Mouse (Mus musculus) mature B cell (primary cell): ENCODE results near the gene Negr1.

ENCODE experiments used
- in situ Hi-C: fragments of 300-500 bp; cut with MboI; formaldehyde crosslinking; loops from 2 replicates; pipeline ENCODE4 v1.14.3; 2019

The Negr1 gene

DNA sequence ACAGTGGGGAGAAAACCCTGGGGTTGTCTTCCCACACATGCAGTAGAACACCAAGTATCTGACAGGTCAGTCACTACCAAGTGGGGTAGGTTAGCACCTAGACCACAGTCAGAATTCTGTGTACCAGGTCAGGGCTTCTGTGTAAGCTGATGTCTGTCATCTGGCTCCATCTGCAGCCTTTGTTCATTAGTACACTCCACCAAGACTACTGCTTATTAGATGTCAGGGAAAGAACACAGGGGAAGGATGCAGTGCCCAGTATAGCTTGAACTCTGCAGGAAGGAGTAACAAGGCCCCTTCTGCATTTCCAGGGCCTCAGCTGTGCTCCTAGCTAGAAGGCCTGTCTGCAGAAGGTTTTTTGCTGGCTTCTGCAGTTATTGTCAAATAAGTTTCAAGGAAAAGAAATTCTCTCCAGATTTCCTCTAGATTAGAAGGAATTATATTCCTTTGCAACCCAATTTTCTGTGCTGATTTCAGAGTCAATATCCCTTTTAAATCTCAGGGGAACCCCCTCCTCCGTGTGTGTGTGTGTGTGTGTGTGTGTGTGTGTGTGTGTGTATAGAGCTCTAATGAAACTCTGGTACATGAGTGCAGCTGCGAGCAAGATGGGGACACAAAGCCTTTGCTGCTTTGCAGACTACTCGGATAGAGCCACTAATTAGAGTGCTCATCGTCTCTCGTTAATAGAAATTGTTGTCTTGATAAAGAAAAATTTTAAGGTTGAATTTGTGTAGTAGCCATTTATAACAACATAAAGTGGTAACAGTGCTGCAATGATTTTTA is 654.5 kb downstream of the Negr1 start:
- in situ Hi-C loops, result no loop called here

DNA sequence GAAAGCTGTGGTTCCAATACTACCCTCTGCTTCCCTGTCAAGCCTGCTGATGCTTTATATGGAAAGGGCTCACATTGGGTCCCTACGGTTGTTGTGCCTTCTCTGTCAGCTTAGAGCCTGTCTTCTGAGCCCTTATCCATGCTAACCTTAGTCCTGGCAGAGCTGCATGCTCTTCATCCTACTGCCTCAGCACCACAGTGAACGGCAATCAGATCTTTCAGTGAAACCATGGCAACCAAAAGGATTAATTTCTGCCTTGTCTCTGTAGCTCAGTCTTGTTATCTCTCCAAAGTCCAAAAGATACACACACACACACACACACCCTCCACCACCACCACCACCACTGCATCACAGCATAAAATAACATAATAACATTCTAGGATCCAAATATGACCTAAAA is 656.2 kb downstream of the Negr1 start:
- in situ Hi-C loops, result no loop called here

DNA sequence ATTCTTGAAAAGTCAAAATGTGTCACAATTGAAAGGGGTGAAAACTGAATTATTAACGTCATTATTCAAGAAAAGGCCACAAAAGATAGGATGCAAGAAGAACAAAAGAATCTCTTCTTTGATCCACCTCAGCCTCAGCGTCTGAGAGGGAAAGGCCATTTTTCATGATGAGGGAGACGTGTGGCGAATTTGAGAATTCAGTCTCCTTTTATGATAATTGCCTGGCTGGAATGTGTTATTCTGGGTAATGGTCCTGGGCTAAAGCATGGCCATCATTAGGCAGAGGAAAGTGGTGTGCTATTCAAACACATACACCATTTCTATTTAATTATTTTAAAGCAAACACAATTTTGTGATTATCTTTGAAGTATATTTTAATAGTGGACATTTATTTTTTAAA is 663.3 kb downstream of the Negr1 start:
- in situ Hi-C loops, result no loop called here

DNA sequence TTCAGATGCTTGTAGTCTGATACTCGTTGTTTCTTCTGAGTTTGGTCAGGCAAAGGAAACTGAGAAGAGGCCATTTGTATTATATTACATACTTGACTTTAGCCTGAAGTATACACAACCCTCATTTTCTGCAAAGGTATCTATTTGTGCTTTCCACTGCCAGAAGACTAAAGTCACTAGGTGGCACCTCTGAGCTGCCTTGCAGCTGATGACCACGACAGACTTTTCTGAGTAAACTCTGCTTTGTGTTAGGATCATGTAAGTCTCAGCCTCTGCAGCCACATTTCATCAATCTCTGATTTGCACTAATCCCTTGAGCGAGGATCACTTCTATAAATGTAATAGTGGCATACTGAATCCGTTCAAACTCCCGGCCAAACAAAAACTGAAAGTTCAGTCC is 671.1 kb downstream of the Negr1 start:
- in situ Hi-C loops, result no loop called here

DNA sequence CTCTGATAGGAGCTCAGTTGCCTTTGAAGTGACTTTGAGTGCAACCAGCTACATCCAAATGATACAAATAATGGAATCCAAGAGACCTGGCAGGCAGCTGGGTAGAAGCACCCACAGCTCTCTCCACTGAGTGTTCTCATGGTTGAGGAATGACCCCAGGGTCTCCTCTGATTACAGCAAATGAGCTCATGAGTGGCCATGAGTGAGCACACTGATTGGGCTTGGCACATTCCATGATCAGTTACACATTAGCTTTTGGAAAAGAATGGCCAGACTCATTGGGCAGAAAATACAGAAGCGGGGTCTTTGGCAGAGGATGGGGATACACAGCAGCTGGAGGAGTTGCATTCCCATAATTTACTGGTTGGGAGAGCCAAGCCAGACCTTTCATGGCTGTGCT is 678.6 kb downstream of the Negr1 start:
- in situ Hi-C loops, result no loop called here

DNA sequence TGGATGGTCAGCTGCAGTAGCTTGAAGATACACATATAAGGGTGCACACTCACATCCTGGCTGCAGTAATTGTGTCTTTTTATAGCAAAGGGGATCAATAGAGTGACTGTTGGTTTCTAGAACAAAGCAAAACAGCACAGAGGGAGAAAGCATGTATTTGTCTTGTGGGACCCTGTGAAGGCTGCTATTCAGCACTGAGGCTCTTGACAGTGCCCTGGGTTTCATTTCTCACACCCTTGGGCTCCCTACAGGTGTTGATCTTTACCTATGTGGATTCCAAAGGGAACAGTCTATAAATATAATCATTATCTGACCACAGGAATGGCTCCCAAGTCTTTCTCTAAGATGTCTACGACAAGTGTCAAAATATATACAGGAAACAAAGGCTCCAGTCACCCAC is 693.9 kb downstream of the Negr1 start:
- in situ Hi-C loops, result no loop called here

DNA sequence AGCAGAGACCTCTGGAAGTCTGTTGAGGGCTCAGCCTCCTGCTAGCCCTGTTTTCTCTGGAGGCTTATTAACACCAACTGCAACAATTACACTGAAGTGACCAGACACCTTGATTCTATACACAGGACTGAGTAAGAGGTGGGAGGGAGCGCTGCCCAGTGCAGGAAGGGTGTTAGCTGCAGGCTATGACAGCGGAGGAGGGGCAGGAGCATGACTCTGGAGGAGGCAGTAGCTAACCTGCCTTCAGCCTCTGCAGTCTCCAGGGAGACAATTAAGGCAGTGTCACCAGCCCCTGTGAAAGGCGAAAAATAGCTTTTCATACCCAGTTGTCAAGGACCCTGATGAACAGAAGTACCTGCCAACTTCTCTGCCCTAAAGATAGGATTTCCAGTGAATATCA is 694.3 kb downstream of the Negr1 start:
- in situ Hi-C loops, result no loop called here

DNA sequence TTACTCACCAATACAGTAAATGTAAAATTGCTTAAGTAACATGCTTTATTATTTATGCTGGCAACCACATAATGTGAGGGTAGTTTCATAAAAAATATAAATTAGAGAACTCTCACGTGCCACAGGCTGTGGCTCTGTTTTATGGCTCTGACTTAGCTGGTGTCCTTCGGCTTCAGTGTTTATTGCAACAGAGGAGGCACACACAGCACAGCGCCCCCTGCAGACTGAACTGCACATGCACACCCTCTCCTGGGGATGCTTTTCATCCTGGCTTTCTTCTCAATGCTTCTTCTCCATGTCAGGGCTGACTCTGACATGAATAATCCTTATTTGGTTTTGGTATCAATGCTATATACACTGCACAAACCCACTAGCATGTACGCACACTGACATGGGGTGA is 707.1 kb downstream of the Negr1 start:
- in situ Hi-C loops, result no loop called here

DNA sequence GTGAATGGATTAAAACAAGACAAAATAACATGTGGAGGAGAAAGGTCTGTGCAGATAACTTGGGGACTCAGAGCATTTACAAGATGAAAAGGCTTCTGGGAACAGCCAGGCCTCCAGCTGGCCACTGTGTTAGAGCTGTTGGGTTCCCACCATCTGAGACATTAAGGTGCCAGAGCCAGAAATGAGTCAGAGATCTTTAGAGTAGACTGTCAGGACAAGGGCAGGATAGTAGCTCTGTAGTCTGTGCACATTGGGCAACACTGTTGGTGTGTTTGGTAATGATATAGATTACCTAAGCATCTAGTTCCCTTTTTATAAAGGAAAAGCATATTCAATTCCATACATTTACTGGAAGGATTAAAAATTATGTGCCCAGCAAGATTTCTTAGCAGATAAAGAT is 710.8 kb downstream of the Negr1 start:
- in situ Hi-C loops, result no loop called here

DNA sequence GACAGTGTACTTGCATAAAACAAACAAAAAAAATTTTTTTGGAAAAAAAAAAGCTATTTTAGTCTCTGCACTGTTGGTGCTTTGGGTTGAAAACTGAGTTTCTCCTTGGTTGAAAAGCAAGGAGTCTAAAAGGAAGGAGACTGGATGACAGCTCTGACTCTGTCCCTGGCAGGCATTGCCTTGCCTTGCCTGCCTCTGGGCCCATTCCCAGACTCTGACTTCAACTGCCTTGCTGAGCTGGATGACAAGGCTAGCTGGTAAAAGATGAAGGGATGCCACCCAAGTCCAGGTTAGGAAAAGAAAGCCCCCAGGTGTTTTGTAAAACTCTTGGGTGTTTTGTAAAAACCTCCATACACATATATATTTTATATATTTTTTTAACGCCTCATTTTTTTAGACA is 712.5 kb downstream of the Negr1 start:
- in situ Hi-C loops, result no loop called here

DNA sequence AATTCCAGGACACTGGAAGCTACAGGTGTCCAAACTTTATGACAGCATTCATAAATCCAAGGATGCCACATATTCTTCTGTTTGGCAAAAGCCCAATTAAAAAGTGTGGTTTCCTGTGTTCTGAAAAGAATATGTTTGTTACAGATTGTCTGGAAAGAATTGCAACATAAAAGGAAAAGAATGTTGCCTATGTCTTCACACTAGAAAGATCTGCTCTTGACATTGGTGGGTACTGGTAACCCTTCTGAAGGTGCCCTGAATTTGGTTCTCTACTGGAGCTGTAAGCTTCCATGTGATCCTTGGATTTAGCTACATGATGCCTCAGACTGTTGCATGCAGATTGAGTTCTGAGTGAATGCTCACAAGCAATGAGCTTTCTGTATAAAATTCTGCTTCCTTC is 718.1 kb downstream of the Negr1 start:
- in situ Hi-C loops, result no loop called here

DNA sequence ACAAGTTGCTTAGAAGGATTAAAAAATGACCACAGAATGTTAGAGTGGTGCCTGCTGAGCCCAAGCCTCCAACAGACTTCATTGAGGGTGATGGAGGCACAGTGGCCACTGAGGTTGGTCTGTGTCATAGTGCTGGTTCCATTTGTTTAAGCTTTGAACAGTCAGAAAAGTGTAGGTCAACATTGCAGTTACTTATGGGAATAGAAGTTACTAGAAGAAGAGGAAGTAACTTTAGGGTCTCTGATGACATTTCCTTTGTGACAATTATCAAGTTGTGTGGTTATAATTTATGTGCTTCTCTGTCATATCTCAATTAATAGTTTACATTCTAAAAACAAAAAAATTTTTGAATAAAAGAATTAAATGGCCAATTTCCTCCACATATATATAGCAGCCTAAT is 719.7 kb downstream of the Negr1 start:
- in situ Hi-C loops, result no loop called here

DNA sequence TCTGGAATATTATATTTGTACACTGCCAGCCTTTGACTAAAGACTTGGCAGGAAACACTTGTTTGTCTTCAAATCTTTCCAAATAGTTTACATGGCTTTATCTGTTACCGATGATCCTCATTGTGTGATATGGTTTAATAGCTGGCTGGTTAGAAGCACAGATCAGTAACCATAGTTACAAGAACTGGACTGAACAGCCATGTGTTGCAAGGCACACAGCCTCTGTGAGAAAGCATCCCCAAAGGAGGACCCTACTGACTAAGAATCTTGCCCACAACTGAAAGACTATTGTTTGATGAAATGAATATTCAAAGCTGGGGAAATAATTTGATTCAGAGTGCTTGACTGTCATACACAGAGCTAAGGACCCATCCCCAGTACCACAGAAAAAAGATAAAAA is 729.7 kb downstream of the Negr1 start:
- in situ Hi-C loops, result no loop called here

DNA sequence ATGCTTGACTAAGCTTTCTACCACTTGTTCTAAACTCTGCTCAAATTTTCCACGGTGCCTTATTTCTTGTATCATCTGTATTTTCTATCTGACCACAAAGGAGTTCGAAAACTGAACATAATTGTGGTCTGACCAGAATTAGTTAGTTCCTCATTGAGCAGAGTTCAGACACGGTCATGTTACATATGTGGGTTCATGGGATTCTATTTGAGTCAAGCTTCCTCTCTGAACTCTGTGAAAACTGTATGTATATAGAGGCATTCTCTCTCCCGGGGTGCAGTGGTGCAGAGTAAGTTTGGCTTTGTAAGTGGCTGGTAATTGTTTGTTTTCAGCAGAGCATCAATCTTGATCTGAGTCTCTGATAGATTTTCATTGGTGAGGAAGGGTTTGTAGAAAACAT is 735.6 kb downstream of the Negr1 start:
- in situ Hi-C loops, result no loop called here

DNA sequence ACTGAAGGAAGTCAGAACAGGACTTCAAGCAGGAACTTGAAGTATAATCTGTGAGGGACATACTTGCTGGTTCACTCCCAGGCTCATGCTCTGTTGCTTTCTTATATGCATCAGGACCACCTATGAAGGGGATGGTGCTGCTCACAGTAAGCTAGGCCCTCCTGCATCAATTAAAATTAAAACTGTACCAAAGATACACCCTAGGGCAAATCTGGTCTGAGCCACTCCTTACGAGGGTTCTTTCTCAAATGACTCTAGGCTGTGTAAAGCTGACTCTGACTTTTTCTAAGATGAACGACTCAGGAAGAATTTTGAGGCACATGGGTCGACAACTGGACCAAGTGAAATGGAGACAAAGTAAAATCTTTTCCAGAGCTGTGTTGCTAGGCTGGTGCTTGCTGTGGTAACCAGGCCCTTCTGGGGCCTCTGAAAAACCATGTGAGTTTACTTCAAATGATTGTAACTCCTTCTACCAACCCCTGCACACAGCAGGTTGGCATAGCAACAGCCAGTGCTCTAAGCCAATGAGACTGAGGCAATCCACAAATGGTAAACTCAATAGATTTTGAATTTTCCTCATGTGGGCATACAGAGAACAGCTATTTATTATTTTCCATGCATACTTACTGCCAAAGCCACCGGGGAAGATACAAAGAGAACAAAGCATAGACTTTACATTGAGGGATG is 742.0 kb downstream of the Negr1 start:
- in situ Hi-C loops, result no loop called here

DNA sequence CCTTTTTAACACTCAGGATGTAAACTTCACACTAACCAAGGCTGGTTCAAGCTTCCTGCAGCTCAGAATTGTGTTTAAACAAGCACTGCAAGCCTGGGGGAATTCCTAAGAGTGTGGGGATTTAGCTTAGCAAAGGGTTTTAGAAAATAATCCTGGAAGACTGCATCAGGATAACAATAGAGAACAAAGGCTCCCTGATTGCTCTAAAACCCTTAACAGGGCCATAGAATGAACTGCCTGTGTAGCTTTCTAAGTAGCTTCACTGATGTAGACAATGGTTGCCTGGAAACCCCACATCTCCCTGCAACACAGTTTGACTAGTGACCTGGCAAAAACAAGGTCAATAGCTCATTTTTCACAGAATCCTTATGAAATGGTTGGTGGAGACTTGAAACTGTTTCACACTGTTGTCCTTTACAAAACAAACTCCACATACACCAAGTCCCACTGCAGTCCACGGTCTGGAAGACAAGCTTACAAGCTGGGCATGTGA is 759.5 kb downstream of the Negr1 start:
- in situ Hi-C loops, result no loop called here

DNA sequence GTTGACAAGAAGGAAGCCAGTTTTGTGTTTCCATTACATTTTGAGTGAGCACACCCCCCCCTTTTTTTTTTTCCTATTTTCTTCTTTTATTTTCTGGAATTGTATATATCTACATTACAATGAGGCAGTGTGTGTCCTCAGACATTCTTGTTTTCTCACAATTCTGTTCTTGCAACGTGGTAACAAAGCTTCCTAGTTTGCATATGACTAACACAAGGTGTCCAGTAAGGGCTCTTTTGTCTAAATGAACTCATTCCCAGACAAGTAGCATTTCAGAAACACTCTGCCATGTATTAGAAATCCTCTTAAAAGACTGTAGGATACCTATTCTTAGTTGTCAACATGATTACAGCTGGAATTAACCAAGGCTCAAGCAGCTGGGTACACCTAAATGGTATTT is 760.2 kb downstream of the Negr1 start:
- in situ Hi-C loops, result no loop called here

DNA sequence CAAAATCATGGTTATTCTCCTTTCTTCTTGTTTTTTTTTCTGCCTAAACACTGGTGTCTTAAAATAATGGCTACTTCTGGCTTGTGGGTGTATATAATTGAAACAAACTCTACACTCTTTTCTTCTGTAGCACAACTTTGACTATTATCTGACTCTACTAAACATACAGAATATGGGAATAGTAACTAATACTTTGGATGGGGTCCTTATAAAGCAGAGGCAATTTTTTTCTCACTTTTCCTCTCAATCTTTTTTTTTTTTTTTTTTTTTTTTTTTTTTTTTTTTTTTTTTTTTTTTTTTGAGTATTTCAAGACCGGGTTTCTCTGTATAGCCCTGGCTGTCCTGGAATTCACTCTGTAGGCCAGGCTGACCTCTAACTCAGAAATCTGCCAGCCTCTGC is 772.6 kb downstream of the Negr1 start:
- in situ Hi-C loops, result no loop called here

DNA sequence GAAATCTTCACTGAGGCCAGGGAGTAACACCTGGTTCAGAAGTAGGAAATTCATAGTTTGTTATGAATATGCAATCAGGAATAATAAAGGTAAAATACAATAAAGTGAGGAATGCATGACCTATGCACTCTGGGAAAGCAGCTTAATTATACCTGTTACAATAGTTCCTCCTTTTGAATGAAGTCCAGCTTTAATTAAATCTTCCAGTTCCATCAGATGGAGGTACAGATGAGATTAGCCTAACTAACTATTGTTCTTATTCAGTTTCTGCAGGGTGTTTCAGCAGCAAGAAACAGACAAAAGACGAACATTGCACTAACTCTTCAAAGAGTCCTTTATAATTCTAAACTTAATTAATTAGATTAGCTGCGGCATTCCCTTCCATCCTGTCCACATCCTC is 787.9 kb downstream of the Negr1 start:
- in situ Hi-C loops, result no loop called here

DNA sequence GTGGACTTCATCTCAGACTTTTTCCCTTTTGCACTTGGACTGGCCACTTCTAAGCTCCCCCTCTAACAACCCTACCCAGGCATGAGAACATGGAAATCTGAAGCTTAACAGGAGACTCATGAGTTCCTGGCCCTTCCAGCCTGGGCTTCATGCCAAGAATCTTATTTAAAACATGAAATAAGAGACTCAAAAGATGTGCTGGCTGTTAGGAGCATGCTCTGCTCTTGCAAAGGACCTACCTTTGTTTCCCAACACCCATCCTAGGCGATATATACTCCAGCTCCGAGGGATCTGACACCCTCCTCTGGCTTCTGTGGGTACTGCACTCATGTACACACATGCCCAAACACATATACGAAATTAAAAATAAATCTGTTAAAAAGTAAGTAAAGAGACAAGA is 797.3 kb downstream of the Negr1 start:
- in situ Hi-C loops, result no loop called here

DNA sequence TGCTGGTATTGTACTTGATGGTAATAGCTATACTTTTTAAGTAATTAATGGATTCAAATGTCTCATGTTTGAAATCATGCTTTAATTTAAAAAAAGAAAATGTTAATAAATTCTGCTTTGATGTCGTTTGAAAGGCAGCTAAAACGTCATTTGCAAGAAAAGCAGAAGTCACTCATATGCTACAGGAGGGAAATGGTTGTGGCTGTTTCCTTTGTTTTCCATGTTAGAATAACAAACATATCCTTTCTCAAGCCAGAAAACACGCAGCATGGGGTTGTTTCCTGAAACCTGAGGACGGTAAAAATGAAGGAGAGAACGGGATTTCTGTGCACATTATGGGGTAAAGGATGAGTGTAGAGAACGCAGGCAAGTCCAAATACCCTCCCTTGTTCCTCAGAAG is 798.2 kb downstream of the Negr1 start:
- in situ Hi-C loops, result no loop called here
